Mouse (Mus musculus): ENCODE results near the gene Kti12. TPM values are rescaled to one million over a fixed set of nuclear protein-coding genes. Genes with fewer than 3 reads are reported as not detected.

Kti12 gene
- total and polyA plus RNA-seq, 3 experiments = 65.3 to 90.5 TPM; not detected in 1

GRCm38 (mm10) chr4:108887456-108887855 lies 39.9 kb downstream of the Kti12 start:
- no peak for DNase-seq (ENCODE audit: low read depth, low spot score)
- H3K9me3 ChIP-seq (replicated peaks; ENCODE audit: insufficient read depth, low read length) = no peaks in the 10 kb centered on the region
- H3K36me3 ChIP-seq (ENCODE audit: control insufficient read depth in 1 of 2, insufficient read depth in 2 of 2, low read length in 2 of 2) = no peaks in the 10 kb centered on the region
- H3K27me3 ChIP-seq (ENCODE audit: control insufficient read depth in 1 of 2, insufficient read depth in 2 of 2, low read length in 2 of 2) = peaks cover 1 to 6% of the 10 kb centered on the region in 2 experiments
- no peak overlapping the region for H3K27ac ChIP-seq (ENCODE audit: control insufficient read depth, low read depth, low read length)
- H3K79me2 ChIP-seq (ENCODE audit: control insufficient read depth, insufficient read depth, low read length, poor library complexity) = no peaks in the 10 kb centered on the region
- TF ChIP-seq MAZ (IDR thresholded peaks at IDR 0.05; ENCODE audit: low read depth, low read length) (no peak), MXI1 (IDR thresholded peaks at IDR 0.05; ENCODE audit: low read depth, low read length) (no peak), MAX (IDR thresholded peaks at IDR 0.05; ENCODE audit: low read length) (no peak), E2F4 (IDR thresholded peaks at IDR 0.05; ENCODE audit: borderline replicate concordance, low read depth, low read length) (no peak), GATA1 (IDR thresholded peaks at IDR 0.05; ENCODE audit: low read depth, low read length) (no peak), RCOR1 (IDR thresholded peaks at IDR 0.05; ENCODE audit: low read depth, low read length) (no peak), EP300 (IDR thresholded peaks at IDR 0.05; ENCODE audit: low read depth in 1 of 2, low read length in 2 of 2) (no peak), POLR2A (IDR thresholded peaks at IDR 0.05; ENCODE audit: control insufficient read depth in 1 of 2, insufficient read depth in 1 of 2, low read depth in 1 of 2, low read length in 2 of 2, poor library complexity in 1 of 2) (no peak), POLR2AphosphoS5 (IDR thresholded peaks at IDR 0.05; ENCODE audit: borderline replicate concordance, low read depth, low read length) (no peak), HCFC1 (IDR thresholded peaks at IDR 0.05; ENCODE audit: low read depth, low read length) (no peak), ZMIZ1 (IDR thresholded peaks at IDR 0.05; ENCODE audit: low read depth, low read length) (no peak), ZNF384 (IDR thresholded peaks at IDR 0.05; ENCODE audit: low read depth, low read length) (no peak), GABPA (IDR thresholded peaks at IDR 0.05; ENCODE audit: low read depth, low read length) (no peak), KAT2A (conservative IDR thresholded peaks at IDR 0.05; ENCODE audit: low read depth, low read length) (no peak), USF1 (IDR thresholded peaks at IDR 0.05; ENCODE audit: low read depth, low read length) (no peak)
- H3K4me1 ChIP-seq (ENCODE audit: control insufficient read depth in 1 of 2, insufficient read depth in 2 of 2, low read length in 2 of 2) = no peaks in the 10 kb centered on the region
- no peak overlapping the region for H3K4me3 ChIP-seq (ENCODE audit: control insufficient read depth in 1 of 2, insufficient read depth in 1 of 2, low read depth in 2 of 2, low read length in 2 of 2)
- H3K9ac ChIP-seq (ENCODE audit: control insufficient read depth, low read depth, low read length, poor library complexity, severe bottlenecking) = no peak overlapping the region

GRCm38 (mm10) chr4:108890876-108891275 lies 43.3 kb downstream of the Kti12 start:
- H3K36me3 ChIP-seq (ENCODE audit: control insufficient read depth in 1 of 2, insufficient read depth in 2 of 2, low read length in 2 of 2) = no peaks in the 10 kb centered on the region
- no peaks in the 10 kb centered on the region for H3K4me1 ChIP-seq (ENCODE audit: control insufficient read depth in 1 of 2, insufficient read depth in 2 of 2, low read length in 2 of 2)
- DNase-seq (ENCODE audit: low read depth, low spot score) = no peak
- TF ChIP-seq POLR2AphosphoS5 (IDR thresholded peaks at IDR 0.05; ENCODE audit: borderline replicate concordance, low read depth, low read length) = no peak
- no peaks in the 10 kb centered on the region for H3K79me2 ChIP-seq (ENCODE audit: control insufficient read depth, insufficient read depth, low read length, poor library complexity)
- no peak overlapping the region for H3K27ac ChIP-seq (ENCODE audit: control insufficient read depth, low read depth, low read length)
- no peak overlapping the region for H3K4me3 ChIP-seq (ENCODE audit: control insufficient read depth in 1 of 2, insufficient read depth in 1 of 2, low read depth in 2 of 2, low read length in 2 of 2)
- H3K9me3 ChIP-seq (replicated peaks; ENCODE audit: insufficient read depth, low read length) = no peaks in the 10 kb centered on the region
- H3K27me3 ChIP-seq (ENCODE audit: control insufficient read depth in 1 of 2, insufficient read depth in 2 of 2, low read length in 2 of 2) = peaks cover 4 to 7% of the 10 kb centered on the region in 2 experiments
- H3K9ac ChIP-seq (ENCODE audit: control insufficient read depth, low read depth, low read length, poor library complexity, severe bottlenecking) = no peak overlapping the region

Other genes with a start within 250 kb of the Kti12 start
- gene Cc2d1b, start 227.8 kb upstream of the Kti12 start, total RNA-seq (2012; rRNA removed) = 35.6 and 37.0 TPM in 2 replicates
- 10 to 100 TPM in 1 of 2 experiments, not detected in 1; 50.3 TPM for gene Cc2d1b, start 227.8 kb upstream of the Kti12 start, polyA plus RNA-seq (2012; ENCODE audit: insufficient read depth in 1 of 2, insufficient read length in 2 of 2, low read depth in 1 of 2, low replicate concordance in 2 of 2, missing spikeins in 1 of 2)
- not detected in 2 replicates for gene 3110021N24Rik, start 128.1 kb upstream of the Kti12 start, total RNA-seq (2012; rRNA removed)
- not detected for gene 3110021N24Rik, start 128.1 kb upstream of the Kti12 start, polyA plus RNA-seq (2012; ENCODE audit: insufficient read depth in 1 of 2, insufficient read length in 2 of 2, low read depth in 1 of 2, low replicate concordance in 2 of 2, missing spikeins in 1 of 2)
- not detected in 2 replicates for gene Zfyve9, start 67.0 kb upstream of the Kti12 start, total RNA-seq (2012; rRNA removed)
- under 1 TPM in 1 of 2 experiments, not detected in 1; 0.14 TPM for gene Zfyve9, start 67.0 kb upstream of the Kti12 start, polyA plus RNA-seq (2012; ENCODE audit: insufficient read depth in 1 of 2, insufficient read length in 2 of 2, low read depth in 1 of 2, low replicate concordance in 2 of 2, missing spikeins in 1 of 2)
- 24.4 and 24.5 TPM in 2 replicates for gene Btf3l4, start 14.2 kb upstream of the Kti12 start, total RNA-seq (2012; rRNA removed)
- gene Btf3l4, start 14.2 kb upstream of the Kti12 start, polyA plus RNA-seq (2012; ENCODE audit: insufficient read depth in 1 of 2, insufficient read length in 2 of 2, low read depth in 1 of 2, low replicate concordance in 2 of 2, missing spikeins in 1 of 2) = 10 to 100 TPM in 1 of 2 experiments, not detected in 1; 43.8 TPM
- 14.9 and 19.5 TPM in 2 replicates for gene Txndc12, start 13.2 kb upstream of the Kti12 start, total RNA-seq (2012; rRNA removed)
- gene Txndc12, start 13.2 kb upstream of the Kti12 start, polyA plus RNA-seq (2012; ENCODE audit: insufficient read depth in 1 of 2, insufficient read length in 2 of 2, low read depth in 1 of 2, low replicate concordance in 2 of 2, missing spikeins in 1 of 2) = 100 to 1,000 TPM in 1 of 2 experiments, 10 to 100 TPM in 1; 47.4 to 145 TPM
- 6.8 and 11.6 TPM in 2 replicates for gene A730015C16Rik, start 834 bp downstream of the Kti12 start, total RNA-seq (2012; rRNA removed)
- gene A730015C16Rik, start 834 bp downstream of the Kti12 start, polyA plus RNA-seq (2012; ENCODE audit: insufficient read depth in 1 of 2, insufficient read length in 2 of 2, low read depth in 1 of 2, low replicate concordance in 2 of 2, missing spikeins in 1 of 2) = under 1 TPM in 1 of 2 experiments, not detected in 1; 0.56 TPM
- gene Rab3b, start 31.3 kb downstream of the Kti12 start, total RNA-seq (2012; rRNA removed) = not detected in 2 replicates
- under 1 TPM in 1 of 2 experiments, not detected in 1; 0.11 TPM for gene Rab3b, start 31.3 kb downstream of the Kti12 start, polyA plus RNA-seq (2012; ENCODE audit: insufficient read depth in 1 of 2, insufficient read length in 2 of 2, low read depth in 1 of 2, low replicate concordance in 2 of 2, missing spikeins in 1 of 2)
- gene Nrd1, start 152.9 kb downstream of the Kti12 start, total RNA-seq (2012; rRNA removed) = 24.2 and 27.7 TPM in 2 replicates
- 100 to 1,000 TPM in 1 of 2 experiments, 10 to 100 TPM in 1; 72.7 to 883 TPM for gene Nrd1, start 152.9 kb downstream of the Kti12 start, polyA plus RNA-seq (2012; ENCODE audit: insufficient read depth in 1 of 2, insufficient read length in 2 of 2, low read depth in 1 of 2, low replicate concordance in 2 of 2, missing spikeins in 1 of 2)

Measured in MEL (cell line).